Mouse (Mus musculus) kidney, adult 2 months (tissue): ENCODE measurements at regions not wholly inside any gene's neighbourhood (a gene's known extent, or its start where the extent isn't known, plus 50 kb on each side); places are given as distances from the start of the nearest gene placed in this dataset.

Source experiments
- CTCF ChIP-seq: fragments of 200-500 bp; conservative IDR thresholded peaks from 2 replicates; pipeline ENCODE4 v1.5.1; 2011; ENCODE audit warnings: low read depth, mild to moderate bottlenecking, control low read depth, low read length, moderate library complexity, mixed read lengths; ENCODE audit not compliant: insufficient read depth, insufficient read length
- POLR2A ChIP-seq: fragments of 200-500 bp; IDR thresholded peaks from one replicate; pipeline ENCODE4 v1.6.1; 2011; ENCODE audit warnings: low read depth, low read length, control low read depth

DNA sequence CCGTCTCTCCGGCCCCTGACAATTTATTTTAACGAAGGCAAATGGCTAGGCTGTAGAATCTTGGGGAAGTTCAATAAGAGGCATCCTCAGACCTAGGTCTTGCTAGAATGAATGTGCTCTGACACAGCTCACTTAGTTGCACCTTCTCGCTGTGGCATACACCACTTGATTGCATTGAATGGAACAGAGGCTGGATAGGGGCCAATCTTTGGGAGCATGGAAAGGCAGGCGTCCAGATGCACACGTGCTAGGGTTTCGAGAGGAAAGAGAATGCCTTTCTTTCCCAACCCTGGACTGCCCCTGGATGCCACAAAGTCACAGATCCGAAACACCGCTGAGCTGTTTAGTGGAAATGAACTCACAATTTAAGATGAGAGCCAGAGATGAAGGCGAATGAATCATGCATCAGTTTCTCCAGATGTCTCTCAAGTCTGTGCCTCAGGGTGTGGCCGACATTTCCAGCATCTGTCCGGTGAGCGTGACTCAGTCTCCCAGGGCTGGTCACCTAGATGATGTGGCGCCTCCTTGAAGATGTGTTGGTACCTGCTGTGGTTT, 109.7 kb upstream of the Armc2 start:
- TF ChIP-seq POLR2A: no peak
- no peak for TF ChIP-seq CTCF
